Mouse (Mus musculus) forebrain, embryonic 11.5 days (tissue): ENCODE data around the gene Terb2. TPM values are rescaled to one million over a fixed set of nuclear protein-coding genes. Genes with fewer than 3 reads are reported as not detected.
A peak's percentile ranks its signal among the peaks of the same experiment; 100 is the strongest.

Source experiments
- ATAC-seq: fragments of 200-750 bp; cut with Nextera tagmentation; replicated peaks from 2 replicates; pipeline ENCODE4 v1.8.0; 2017; ENCODE audit warnings: moderate TSS enrichment; ENCODE audit not compliant: low FRiP score
- DNase-seq: peaks from one replicate; pipeline ENCODE4 v3.0.0-alpha.2; 2017; ENCODE audit warnings: low spot score
- H3K27ac ChIP-seq: fragments of 300-500 bp; sonication (generic); 2 replicates; pipeline ENCODE4 v1.5.1; 2014; ENCODE audit warnings: low read depth, low read length
- H3K27me3 ChIP-seq: fragments of 300-500 bp; sonication (generic); 2 replicates; pipeline ENCODE4 v1.6.1; 2014; ENCODE audit warnings: mild to moderate bottlenecking, low read length, mixed read lengths; ENCODE audit not compliant: control insufficient read depth, insufficient read depth
- H3K36me3 ChIP-seq: fragments of 300-500 bp; sonication (generic); 2 replicates; pipeline ENCODE4 v1.6.1; 2014; ENCODE audit warnings: mild to moderate bottlenecking, low read length, moderate library complexity, mixed read lengths; ENCODE audit not compliant: control insufficient read depth, insufficient read depth
- H3K4me1 ChIP-seq: fragments of 300-500 bp; sonication (generic); replicated peaks from 2 replicates; pipeline ENCODE4 v1.6.1; 2014; ENCODE audit warnings: low read length, mixed read lengths; ENCODE audit not compliant: control insufficient read depth, insufficient read depth
- H3K4me2 ChIP-seq: fragments of 300-500 bp; sonication (generic); 2 replicates; pipeline ENCODE4 v1.6.1; 2014; ENCODE audit warnings: low read depth, mild to moderate bottlenecking, low read length, moderate library complexity, mixed read lengths; ENCODE audit not compliant: severe bottlenecking
- H3K4me3 ChIP-seq: fragments of 300-500 bp; sonication (generic); 2 replicates; pipeline ENCODE4 v1.5.1; 2014; ENCODE audit warnings: low read depth, low read length
- H3K9ac ChIP-seq: fragments of 300-500 bp; sonication (generic); 2 replicates; pipeline ENCODE4 v1.6.1; 2014; ENCODE audit warnings: low read length
- H3K9me3 ChIP-seq: fragments of 300-500 bp; sonication (generic); 2 replicates; pipeline ENCODE4 v1.6.1; 2016; ENCODE audit warnings: low read length, mixed read lengths; ENCODE audit not compliant: control insufficient read depth
- WGBS: fragments of 180-500 bp; shearing (Covaris S2); extraction: QIAGEN DNeasy Blood & Tissue Kit; methylation state at CpG from one replicate; pipeline ENCODE4 v1.1.7; 2014; 5-methylcytosine and 5-hydroxymethylcytosine counted together
- polyA plus RNA-seq: library from polyadenylated mRNA; unstranded; fragments of >200 nt; fragmentation: Nextera tagmentation; extraction: Ambion mirVana; gene quantifications from 2 replicates; pipeline ENCODE4 v1.2.1, GENCODE M21; 2014

The Terb2 gene
- polyA plus RNA-seq, 1 experiment from 2014 or later: not detected

- Histone ChIP-seq H3K4me2 (no peak overlapping the region), H3K27ac (no peak overlapping the region), H3K4me3 (no peak overlapping the region), H3K9me3 (no peaks in the 10 kb centered on the region), H3K9ac (no peak overlapping the region), H3K36me3 (no peaks in the 10 kb centered on the region), H3K4me1 (no peaks in the 10 kb centered on the region), H3K27me3 (no peaks in the 10 kb centered on the region)
- no peak for ATAC-seq
- WGBS: 87% methylated on average over 4 of the region's 4 CpGs
- DNase-seq: no peak
Measured at GRCm38 (mm10) chr2:122241226-122241625, 55.2 kb downstream of the Terb2 start.

GRCm38 (mm10) chr2:122241935-122242334, 55.9 kb downstream of the Terb2 start:
- DNase-seq: no peak
- WGBS: 76% methylated on average over 6 of the region's 6 CpGs
- H3K9ac ChIP-seq: no peak overlapping the region
- H3K9me3 ChIP-seq: no peaks in the 10 kb centered on the region
- no peak overlapping the region for H3K4me2 ChIP-seq
- H3K4me3 ChIP-seq: no peak overlapping the region
- no peaks in the 10 kb centered on the region for H3K27me3 ChIP-seq
- no peaks in the 10 kb centered on the region for H3K4me1 ChIP-seq
- no peaks in the 10 kb centered on the region for H3K36me3 ChIP-seq
- no peak overlapping the region for H3K27ac ChIP-seq
- ATAC-seq: no peak

GRCm38 (mm10) chr2:122243671-122244131, 57.6 kb downstream of the Terb2 start:
- Histone ChIP-seq H3K27me3 (no peaks in the 10 kb centered on the region), H3K4me3 (no peak overlapping the region), H3K27ac (no peak overlapping the region), H3K9ac (no peak overlapping the region), H3K9me3 (no peaks in the 10 kb centered on the region), H3K36me3 (no peaks in the 10 kb centered on the region), H3K4me2 (no peak overlapping the region), H3K4me1 (no peaks in the 10 kb centered on the region)
- 7% methylated on average over 3 of the region's 3 CpGs for WGBS
- DNase-seq (peak; percentile 75), ATAC-seq (peak; percentile 69)

- no peak overlapping the region for H3K27ac ChIP-seq
- H3K4me1 ChIP-seq: no peaks in the 10 kb centered on the region
Measured at GRCm38 (mm10) chr2:122247786-122248185, 61.7 kb downstream of the Terb2 start.

GRCm38 (mm10) chr2:122255997-122256396, 69.9 kb downstream of the Terb2 start:
- ATAC-seq (no peak), DNase-seq (no peak)
- Histone ChIP-seq H3K9ac (no peak overlapping the region), H3K27me3 (no peaks in the 10 kb centered on the region), H3K4me3 (no peak overlapping the region), H3K4me1 (no peaks in the 10 kb centered on the region), H3K36me3 (no peaks in the 10 kb centered on the region), H3K27ac (no peak overlapping the region), H3K9me3 (no peaks in the 10 kb centered on the region), H3K4me2 (no peak overlapping the region)
- WGBS: 92% methylated on average over 5 of the region's 5 CpGs

More at GRCm38 (mm10) chr2:122247786-122248185, 61.7 kb downstream of the Terb2 start:
- WGBS: 91% methylated on average over 10 of the region's 10 CpGs
- Histone ChIP-seq H3K9ac (no peak overlapping the region), H3K4me2 (no peak overlapping the region), H3K4me3 (no peak overlapping the region), H3K36me3 (no peaks in the 10 kb centered on the region), H3K9me3 (no peaks in the 10 kb centered on the region), H3K27me3 (no peaks in the 10 kb centered on the region)
- DNase-seq: no peak
- ATAC-seq: no peak

Other genes with a start within 250 kb of the Terb2 start
- gene Ctdspl2, start 230.3 kb upstream of the Terb2 start, polyA plus RNA-seq: 61.6 and 71.5 TPM in 2 replicates
- gene Mageb3, start 230.2 kb upstream of the Terb2 start, polyA plus RNA-seq: 0.33 TPM in 2 replicates
- gene Eif3j1, start 157.7 kb upstream of the Terb2 start, polyA plus RNA-seq: 14.5 and 16.0 TPM in 2 replicates
- gene Spg11, start 67.9 kb upstream of the Terb2 start, polyA plus RNA-seq: 16.0 and 17.9 TPM in 2 replicates
- 98.5 and 101 TPM in 2 replicates for gene B2m, start 38.6 kb upstream of the Terb2 start, polyA plus RNA-seq
- gene Trim69, start 25.6 kb upstream of the Terb2 start, polyA plus RNA-seq: 0.15 TPM in 1 of 2 replicates, not detected in the other
- not detected in 2 replicates for gene Patl2, start 83 bp upstream of the Terb2 start, polyA plus RNA-seq
- 28.4 and 31.7 TPM in 2 replicates for gene Sord, start 48.5 kb downstream of the Terb2 start, polyA plus RNA-seq
- not detected in 2 replicates for gene Duox2, start 112.2 kb downstream of the Terb2 start, polyA plus RNA-seq
- not detected in 2 replicates for gene Duoxa2, start 112.6 kb downstream of the Terb2 start, polyA plus RNA-seq
- gene Duoxa1, start 127.5 kb downstream of the Terb2 start, polyA plus RNA-seq: not detected in 2 replicates
- 0.05 TPM in 1 of 2 replicates, not detected in the other for gene Duox1, start 129.4 kb downstream of the Terb2 start, polyA plus RNA-seq
- gene Shf, start 182.9 kb downstream of the Terb2 start, polyA plus RNA-seq: 5.2 and 6.9 TPM in 2 replicates
- not detected in 2 replicates for gene Slc28a2, start 240.2 kb downstream of the Terb2 start, polyA plus RNA-seq